Mouse (Mus musculus) midbrain, embryonic 13.5 days (tissue): ENCODE results near the gene Slc1a3. TPM values are rescaled to one million over a fixed set of nuclear protein-coding genes. Genes with fewer than 3 reads are reported as not detected.
A peak's percentile ranks its signal among the peaks of the same experiment; 100 is the strongest.

Experiments used
- ATAC-seq: fragments of 200-750 bp; cut with Nextera tagmentation; 2 replicates; pipeline ENCODE4 v1.8.0; 2017; ENCODE audit warnings: mild to moderate bottlenecking, moderate TSS enrichment, moderate library complexity
- H3K27ac ChIP-seq: fragments of 300-500 bp; sonication (generic); 2 replicates; pipeline ENCODE4 v1.5.1; 2015; ENCODE audit warnings: inconsistent platforms, mild to moderate bottlenecking, moderate library complexity
- H3K27me3 ChIP-seq: fragments of 300-500 bp; sonication (generic); 2 replicates; pipeline ENCODE4 v1.6.1; 2015; ENCODE audit warnings: mild to moderate bottlenecking, inconsistent platforms
- H3K36me3 ChIP-seq: fragments of 300-500 bp; sonication (generic); 2 replicates; pipeline ENCODE4 v1.6.1; 2015; ENCODE audit warnings: mild to moderate bottlenecking, inconsistent platforms
- H3K4me1 ChIP-seq: fragments of 300-500 bp; sonication (generic); replicated peaks from 2 replicates; pipeline ENCODE4 v1.6.1; 2015; ENCODE audit warnings: inconsistent platforms
- H3K4me2 ChIP-seq: fragments of 300-500 bp; sonication (generic); replicated peaks from 2 replicates; pipeline ENCODE4 v1.6.1; 2015; ENCODE audit warnings: moderate library complexity, mild to moderate bottlenecking, inconsistent platforms
- H3K4me3 ChIP-seq: fragments of 300-500 bp; sonication (generic); replicated peaks from 2 replicates; pipeline ENCODE4 v1.5.1; 2015; ENCODE audit warnings: mild to moderate bottlenecking, inconsistent platforms
- H3K9ac ChIP-seq: fragments of 300-500 bp; sonication (generic); replicated peaks from 2 replicates; pipeline ENCODE4 v1.6.1; 2015; ENCODE audit warnings: mild to moderate bottlenecking, inconsistent platforms
- H3K9me3 ChIP-seq: fragments of 300-500 bp; sonication (generic); 2 replicates; pipeline ENCODE4 v1.6.1; 2016; ENCODE audit warnings: mild to moderate bottlenecking, inconsistent platforms
- WGBS: fragments of 180-500 bp; shearing (Covaris S2); methylation state at CpG from one replicate; pipeline ENCODE4 v1.1.7; 2015; 5-methylcytosine and 5-hydroxymethylcytosine counted together
- polyA plus RNA-seq: library from polyadenylated mRNA; unstranded; fragments of >200 nt; fragmentation: Nextera tagmentation; extraction: Ambion mirVana; gene quantifications from 2 replicates; pipeline ENCODE4 v1.2.1, GENCODE M21; 2015

Slc1a3 gene
- polyA plus RNA-seq, 1 experiment from 2014 or later = 85.4 TPM

DNA sequence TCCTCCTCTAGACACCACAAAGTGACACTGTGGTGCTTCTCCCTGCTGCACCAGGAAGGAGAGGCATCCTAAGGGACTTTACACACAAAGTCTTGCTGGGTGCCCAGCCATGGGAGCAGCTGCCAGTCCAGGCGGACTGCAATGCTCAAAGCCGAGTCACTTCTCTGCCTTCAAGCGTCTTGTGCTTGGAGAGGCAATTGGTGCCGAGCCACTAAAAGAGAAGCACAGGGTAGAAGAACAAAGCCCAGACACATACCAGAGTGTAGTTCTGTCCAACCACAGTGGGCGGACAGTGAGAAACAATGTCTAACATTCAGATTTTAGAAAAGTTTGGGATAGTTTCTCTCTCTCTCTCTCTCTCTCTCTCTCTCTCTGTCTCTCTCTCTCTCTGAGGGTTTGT lies 38.0 kb downstream of the Slc1a3 start:
- no peak overlapping the region for H3K9ac ChIP-seq

GRCm38 (mm10) chr15:8667849-8668522 lies 42.6 kb downstream of the Slc1a3 start:
- Histone ChIP-seq H3K27me3 (no peaks in the 10 kb centered on the region), H3K9me3 (no peaks in the 10 kb centered on the region), H3K4me2 (no peak overlapping the region), H3K36me3 (no peaks in the 10 kb centered on the region), H3K4me1 (peaks cover 12% of the 10 kb centered on the region), H3K4me3 (no peak overlapping the region), H3K9ac (no peak overlapping the region), H3K27ac (no peak overlapping the region)
- ATAC-seq = no peak
- WGBS = 96% methylated on average over 25 of the region's 25 CpGs

More for the DNA sequence above, 38.0 kb downstream of the Slc1a3 start:
- Histone ChIP-seq H3K4me2 (no peak overlapping the region), H3K27ac (no peak overlapping the region), H3K36me3 (no peaks in the 10 kb centered on the region), H3K9me3 (no peaks in the 10 kb centered on the region), H3K4me3 (no peak overlapping the region), H3K27me3 (no peaks in the 10 kb centered on the region), H3K4me1 (no peaks in the 10 kb centered on the region)
- ATAC-seq = no peak
- WGBS = 81% methylated on average over 5 of the region's 5 CpGs

GRCm38 (mm10) chr15:8665675-8666350 lies 44.8 kb downstream of the Slc1a3 start:
- H3K27me3 ChIP-seq = no peaks in the 10 kb centered on the region
- WGBS = 95% methylated on average over 15 of the region's 15 CpGs
- H3K9ac ChIP-seq = no peak overlapping the region
- no peak for ATAC-seq
- peaks cover 14% of the 10 kb centered on the region for H3K4me1 ChIP-seq
- H3K4me3 ChIP-seq = no peak overlapping the region
- no peak overlapping the region for H3K27ac ChIP-seq
- H3K36me3 ChIP-seq = no peaks in the 10 kb centered on the region
- no peaks in the 10 kb centered on the region for H3K9me3 ChIP-seq
- H3K4me2 ChIP-seq = no peak overlapping the region

DNA sequence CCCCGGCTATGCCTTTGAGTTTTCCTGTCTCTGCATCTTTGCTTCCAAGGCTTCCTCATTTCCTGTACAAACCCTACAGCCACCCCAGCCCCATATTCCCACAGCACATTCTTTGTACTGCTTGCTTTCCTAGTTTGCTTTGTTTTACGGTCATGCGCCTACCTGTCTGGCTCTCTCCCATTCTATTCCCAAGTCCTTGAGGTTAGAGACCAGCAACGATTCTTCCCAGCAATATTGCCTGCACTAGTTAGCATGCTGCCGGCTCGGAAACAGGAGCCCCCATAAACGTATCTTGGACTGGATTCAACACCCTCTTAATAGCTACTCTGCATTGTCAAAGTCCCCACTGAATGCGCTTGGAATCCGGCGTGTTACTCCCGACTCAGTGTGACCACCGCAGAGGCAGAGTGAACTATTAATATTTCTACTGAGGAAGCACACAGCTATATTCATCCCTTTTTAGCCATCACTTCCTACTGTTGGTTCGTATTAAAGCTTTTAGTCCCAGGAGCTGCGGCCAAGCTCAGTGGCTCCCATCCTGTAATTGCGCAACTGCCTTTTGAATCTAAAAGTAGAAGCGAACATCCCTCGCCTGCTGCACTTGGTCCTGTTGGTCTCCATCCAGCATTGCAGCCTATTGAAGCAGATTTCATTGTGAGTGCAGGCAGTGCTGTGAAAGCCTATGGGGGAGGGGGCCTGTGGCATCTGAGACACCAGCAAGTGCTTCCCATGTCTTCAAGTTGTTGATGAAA lies 47.0 kb downstream of the Slc1a3 start:
- Histone ChIP-seq H3K36me3 (no peaks in the 10 kb centered on the region), H3K9me3 (no peaks in the 10 kb centered on the region), H3K27ac (peak overlapping the region; percentile 56), H3K4me1 (peaks cover 28% of the 10 kb centered on the region), H3K4me2 (peak overlapping the region; percentile 20), H3K27me3 (no peaks in the 10 kb centered on the region), H3K9ac (no peak overlapping the region; the same call in 1 of the 2 replicates), H3K4me3 (no peak overlapping the region)
- 62% methylated on average over 17 of the region's 17 CpGs for WGBS
- peak; percentile 53 for ATAC-seq

DNA sequence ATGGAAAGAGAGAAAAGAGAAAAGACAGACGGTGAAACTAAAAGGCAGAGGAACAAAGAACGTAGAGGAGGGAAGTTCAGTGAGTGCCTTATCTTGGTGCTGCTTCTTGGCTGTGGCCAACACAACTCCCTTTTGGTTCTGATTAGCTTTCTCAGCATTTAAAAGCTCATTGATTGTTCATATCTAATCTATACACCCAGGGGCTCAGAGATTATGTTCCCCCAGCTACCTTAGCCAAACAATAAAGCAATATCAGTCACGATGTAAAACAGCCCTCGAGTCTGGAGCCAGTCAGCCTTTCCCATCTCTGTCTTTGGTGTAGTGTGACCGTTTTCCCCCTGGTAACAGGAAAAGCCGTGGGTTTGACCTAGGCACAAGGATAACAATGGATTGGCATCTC lies 48.7 kb downstream of the Slc1a3 start:
- Histone ChIP-seq H3K36me3 (no peaks in the 10 kb centered on the region), H3K27ac (no peak overlapping the region), H3K9ac (no peak overlapping the region), H3K4me1 (peaks cover 31% of the 10 kb centered on the region), H3K27me3 (no peaks in the 10 kb centered on the region), H3K9me3 (no peaks in the 10 kb centered on the region), H3K4me2 (no peak overlapping the region), H3K4me3 (no peak overlapping the region)
- ATAC-seq = no peak
- 64% methylated on average over 6 of the region's 6 CpGs for WGBS

GRCm38 (mm10) chr15:8659977-8660376 lies 50.6 kb downstream of the Slc1a3 start:
- H3K9me3 ChIP-seq = no peaks in the 10 kb centered on the region
- H3K27ac ChIP-seq = peak overlapping the region; percentile 77
- WGBS = 33% methylated on average over 4 of the region's 4 CpGs
- no peak overlapping the region for H3K4me2 ChIP-seq
- H3K4me1 ChIP-seq = peaks cover 31% of the 10 kb centered on the region
- H3K27me3 ChIP-seq = no peaks in the 10 kb centered on the region
- no peak overlapping the region for H3K9ac ChIP-seq
- H3K36me3 ChIP-seq = no peaks in the 10 kb centered on the region
- ATAC-seq = no peak; the same call in none of the 2 replicates
- H3K4me3 ChIP-seq = no peak overlapping the region

DNA sequence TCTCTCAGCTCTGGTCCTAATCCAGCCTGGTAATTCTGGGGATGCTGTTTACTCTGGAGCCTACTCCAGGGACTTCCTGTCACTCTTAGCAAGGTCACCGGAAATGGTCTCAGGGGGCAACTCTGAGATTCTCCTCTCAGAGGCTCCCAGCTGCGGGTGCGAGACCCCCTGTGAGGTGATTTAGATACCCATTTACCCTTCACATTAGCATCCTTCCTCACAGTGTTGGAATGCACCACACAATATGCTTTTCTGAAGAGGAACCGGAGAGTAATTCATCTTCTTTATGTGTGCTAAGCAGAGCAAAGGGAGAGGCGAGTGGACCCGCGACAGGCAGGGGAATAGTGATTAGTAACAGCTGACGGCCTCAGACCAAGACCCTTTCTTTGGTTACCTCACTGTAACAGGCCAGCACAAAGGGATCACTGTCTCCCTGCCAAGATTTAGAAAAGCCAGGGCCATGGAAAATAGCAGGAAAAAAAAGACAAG lies 51.0 kb downstream of the Slc1a3 start:
- H3K27ac ChIP-seq = peak overlapping the region; percentile 77
- H3K4me1 ChIP-seq = peaks cover 31% of the 10 kb centered on the region
- WGBS = 8% methylated on average over 8 of the region's 8 CpGs
- H3K4me3 ChIP-seq = no peak overlapping the region
- no peak overlapping the region for H3K9ac ChIP-seq
- H3K36me3 ChIP-seq = no peaks in the 10 kb centered on the region
- no peaks in the 10 kb centered on the region for H3K27me3 ChIP-seq
- no peaks in the 10 kb centered on the region for H3K9me3 ChIP-seq
- H3K4me2 ChIP-seq = peak overlapping the region; percentile 23
- peak; percentile 90 for ATAC-seq

GRCm38 (mm10) chr15:8658086-8658980 lies 52.2 kb downstream of the Slc1a3 start:
- peak; percentile 41 for ATAC-seq
- Histone ChIP-seq H3K4me3 (no peak overlapping the region), H3K27ac (0 out of 2 replicates have a peak overlapping the region, but pooled peaks have one; percentile 77), H3K9me3 (no peaks in the 10 kb centered on the region), H3K27me3 (no peaks in the 10 kb centered on the region), H3K9ac (no peak overlapping the region), H3K36me3 (no peaks in the 10 kb centered on the region), H3K4me1 (peaks cover 22% of the 10 kb centered on the region), H3K4me2 (no peak overlapping the region)
- 58% methylated on average over 8 of the region's 8 CpGs for WGBS

DNA sequence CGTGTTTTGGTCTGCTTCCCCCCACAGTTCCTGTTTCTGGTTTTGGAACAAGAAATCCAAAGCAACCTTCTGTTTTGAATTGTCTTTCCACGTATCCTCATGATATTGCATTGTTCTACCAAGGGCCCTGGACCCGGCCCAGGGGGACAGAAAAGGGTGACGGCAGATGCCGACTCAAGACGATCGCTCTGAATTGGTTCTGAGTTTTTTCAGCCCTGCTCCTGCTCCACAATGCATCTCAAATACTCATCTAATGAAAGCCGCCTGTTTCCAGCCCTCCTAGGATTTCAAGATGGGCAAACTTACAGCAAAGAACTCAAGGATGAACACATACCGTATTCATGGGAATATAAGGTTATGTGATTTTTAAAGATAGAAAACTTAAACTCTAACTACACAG lies 55.3 kb downstream of the Slc1a3 start:
- 68% methylated on average over 9 of the region's 9 CpGs for WGBS
- 0 out of 2 replicates have a peak, but pooled peaks cover 2% of the 10 kb centered on the region for H3K36me3 ChIP-seq
- no peak for ATAC-seq
- H3K4me2 ChIP-seq = no peak overlapping the region
- no peaks in the 10 kb centered on the region for H3K9me3 ChIP-seq
- H3K4me1 ChIP-seq = peaks cover 16% of the 10 kb centered on the region
- 0 out of 2 replicates have a peak overlapping the region, but pooled peaks have one; percentile 14 for H3K27ac ChIP-seq
- H3K27me3 ChIP-seq = no peaks in the 10 kb centered on the region
- H3K9ac ChIP-seq = no peak overlapping the region
- H3K4me3 ChIP-seq = no peak overlapping the region

GRCm38 (mm10) chr15:8652637-8653036 lies 57.9 kb downstream of the Slc1a3 start:
- no peak overlapping the region for H3K27ac ChIP-seq
- H3K4me2 ChIP-seq = no peak overlapping the region
- H3K27me3 ChIP-seq = no peaks in the 10 kb centered on the region
- H3K4me1 ChIP-seq = no peaks in the 10 kb centered on the region
- WGBS = 84% methylated on average over 8 of the region's 8 CpGs
- H3K9ac ChIP-seq = no peak overlapping the region
- 0 out of 2 replicates have a peak, but pooled peaks cover 2% of the 10 kb centered on the region for H3K36me3 ChIP-seq
- H3K4me3 ChIP-seq = no peak overlapping the region
- no peaks in the 10 kb centered on the region for H3K9me3 ChIP-seq
- ATAC-seq = no peak

GRCm38 (mm10) chr15:8643997-8644692 lies 66.4 kb downstream of the Slc1a3 start:
- H3K27ac ChIP-seq = no peak overlapping the region
- H3K27me3 ChIP-seq = no peaks in the 10 kb centered on the region
- H3K9me3 ChIP-seq = no peaks in the 10 kb centered on the region
- no peak for ATAC-seq
- H3K4me3 ChIP-seq = no peak overlapping the region
- H3K4me1 ChIP-seq = 0 out of 2 replicates have a peak, but pooled peaks cover 5% of the 10 kb centered on the region
- WGBS = 46% methylated on average over 8 of the region's 8 CpGs
- H3K4me2 ChIP-seq = no peak overlapping the region
- H3K36me3 ChIP-seq = peaks cover 13% of the 10 kb centered on the region; the same call in 1 of the 2 replicates
- H3K9ac ChIP-seq = no peak overlapping the region
